Mouse (Mus musculus) 3T3-L1 (cell line): ENCODE measurements around the gene Dnaaf2.

Experiments used
- DNase-seq: peaks from one replicate; pipeline ENCODE4 v3.0.0-alpha.2; 2015; ENCODE audit warnings: low read depth, low spot score

Dnaaf2 gene

GRCm38 (mm10) chr12:69198164-69198535 lies at the start of gene Dnaaf2:
Dnaaf2 (minus strand) TSS chr12:69198429.
- peak; percentile 83 for DNase-seq

GRCm38 (mm10) chr12:69241771-69242431 lies 43.7 kb upstream of the Dnaaf2 start:
- DNase-seq = peak; percentile 42

GRCm38 (mm10) chr12:69241405-69241770 lies 43.2 kb upstream of the Dnaaf2 start:
- no peak for DNase-seq

- no peak for DNase-seq
Observed at GRCm38 (mm10) chr12:69240876-69241275, 42.6 kb upstream of the Dnaaf2 start, which contains the start of gene Klhdc1. Klhdc1 (plus strand) TSS chr12:69241176.

- peak; percentile 47 for DNase-seq
Observed at GRCm38 (mm10) chr12:69238284-69238683, 40.1 kb upstream of the Dnaaf2 start.

- DNase-seq = no peak
Observed at GRCm38 (mm10) chr12:69235782-69236181, 37.6 kb upstream of the Dnaaf2 start.

GRCm38 (mm10) chr12:69229251-69229650 lies 31.0 kb upstream of the Dnaaf2 start:
- DNase-seq = peak; percentile 60

- peak; percentile 93 for DNase-seq
Observed at GRCm38 (mm10) chr12:69227776-69228466, 29.7 kb upstream of the Dnaaf2 start, which contains the start of gene Pole2. Pole2 (minus strand) TSS chr12:69228195.

- DNase-seq = no peak
Observed at GRCm38 (mm10) chr12:69220613-69221277, 22.5 kb upstream of the Dnaaf2 start.

GRCm38 (mm10) chr12:69216587-69216986 lies 18.4 kb upstream of the Dnaaf2 start:
- DNase-seq = no peak

GRCm38 (mm10) chr12:69215000-69215785 lies 17.0 kb upstream of the Dnaaf2 start:
- peak; percentile 96 for DNase-seq

GRCm38 (mm10) chr12:69214393-69214792 lies 16.2 kb upstream of the Dnaaf2 start:
- no peak for DNase-seq

GRCm38 (mm10) chr12:69213186-69213777 lies 15.1 kb upstream of the Dnaaf2 start:
- DNase-seq = no peak

GRCm38 (mm10) chr12:69211057-69211456 lies 12.8 kb upstream of the Dnaaf2 start:
- DNase-seq = peak; percentile 41

GRCm38 (mm10) chr12:69210056-69210979 lies 12.1 kb upstream of the Dnaaf2 start:
- DNase-seq = no peak

GRCm38 (mm10) chr12:69208520-69208919 lies 10.3 kb upstream of the Dnaaf2 start:
- peak; percentile 40 for DNase-seq

GRCm38 (mm10) chr12:69207926-69208325 lies 9.7 kb upstream of the Dnaaf2 start:
- DNase-seq = no peak

- no peak for DNase-seq
Observed at GRCm38 (mm10) chr12:69207396-69207795, 9.2 kb upstream of the Dnaaf2 start.

- no peak for DNase-seq
Observed at GRCm38 (mm10) chr12:69204052-69204833, 6.0 kb upstream of the Dnaaf2 start, which contains the start of gene Gm49384. Gm49384 (minus strand) TSS chr12:69204267.
